Mouse (Mus musculus) layer of hippocampus, adult 11-12 months (tissue): ENCODE data around the gene Tnr.

Source experiments
- DNase-seq: peaks from one replicate; pipeline ENCODE4 v3.0.0; 2022; ENCODE audit warnings: low spot score

The Tnr gene

GRCm38 (mm10) chr1:159523578-159523977 lies at the start of gene Tnr:
Tnr (plus strand) TSS chr1:159523769.
- peak; percentile 87 for DNase-seq

DNA sequence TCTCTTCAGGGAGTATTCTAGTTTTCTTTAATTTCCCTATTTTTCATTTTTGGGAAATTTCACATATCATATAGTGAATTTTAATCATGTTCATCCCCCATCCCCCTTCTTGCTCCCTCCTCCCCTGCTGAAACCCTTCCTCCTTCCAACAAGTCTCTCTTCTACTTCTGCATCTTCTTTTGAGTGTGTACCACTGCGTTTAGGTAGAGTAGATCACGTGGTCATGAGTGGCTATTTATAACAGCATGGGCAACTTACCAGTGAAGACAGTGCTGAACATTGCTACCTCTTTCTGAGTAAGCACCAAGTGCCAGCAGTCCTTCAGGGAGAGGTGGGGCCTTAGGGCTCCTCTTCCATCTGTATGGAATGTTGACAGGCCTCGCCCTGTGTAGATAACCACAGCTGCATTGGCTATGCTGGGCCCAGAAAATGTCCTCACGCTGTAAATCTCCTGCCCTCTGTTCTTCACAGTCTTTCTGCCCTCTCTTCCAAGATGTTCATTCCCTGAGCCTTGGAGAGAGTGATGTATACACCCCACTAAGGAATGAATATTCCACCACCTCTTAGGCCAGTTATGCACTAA lies 33.6 kb upstream of the Tnr start:
- DNase-seq = no peak

- DNase-seq = no peak
Observed at GRCm38 (mm10) chr1:159492536-159492935, 31.0 kb upstream of the Tnr start.

- DNase-seq = no peak
Observed at GRCm38 (mm10) chr1:159493720-159494499, 29.7 kb upstream of the Tnr start.

- DNase-seq = no peak
Observed at GRCm38 (mm10) chr1:159498236-159498635, 25.3 kb upstream of the Tnr start.

- DNase-seq = no peak
Observed at GRCm38 (mm10) chr1:159499806-159500460, 23.6 kb upstream of the Tnr start.

GRCm38 (mm10) chr1:159501911-159502310 lies 21.7 kb upstream of the Tnr start:
- DNase-seq = no peak

DNA sequence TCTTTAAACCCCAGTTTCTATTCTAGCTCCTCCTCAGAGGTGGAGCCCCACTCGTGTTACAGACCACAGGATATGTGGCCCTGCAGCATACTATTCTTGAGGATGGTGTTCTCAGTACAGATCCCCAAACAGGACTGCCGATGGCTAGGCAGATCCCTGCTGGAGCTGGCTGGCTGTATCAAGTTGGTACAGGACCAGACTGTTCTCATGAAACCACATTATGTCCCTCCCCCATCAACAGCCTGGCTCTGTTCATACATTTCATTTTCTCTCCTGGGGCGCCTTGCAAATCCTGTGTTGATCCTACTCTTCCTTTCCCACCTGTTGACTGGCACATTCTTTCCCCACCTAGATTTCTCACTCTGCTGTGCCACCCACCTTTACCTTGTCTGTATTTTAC lies 12.9 kb upstream of the Tnr start:
- DNase-seq = no peak

DNA sequence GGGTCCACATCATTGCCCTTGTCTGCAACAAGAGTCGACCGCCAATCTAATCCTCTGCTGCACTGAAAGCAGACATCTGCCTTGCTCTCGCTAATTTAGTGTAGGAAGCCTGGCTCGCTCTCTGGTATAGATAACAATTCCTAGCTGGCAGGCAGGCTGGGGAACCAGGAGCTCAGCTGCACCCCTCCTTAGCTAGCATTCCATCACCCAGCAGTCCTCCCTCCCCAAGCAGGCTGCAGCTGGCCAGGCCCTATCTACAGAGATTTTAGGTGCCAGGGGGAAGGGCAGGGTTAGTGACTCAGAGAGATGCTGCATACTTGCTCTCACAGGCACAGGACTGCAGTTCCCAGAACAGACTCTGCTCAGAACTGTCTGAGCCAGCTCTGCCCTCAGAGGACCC lies 5.9 kb upstream of the Tnr start:
- peak; percentile 59 for DNase-seq

DNA sequence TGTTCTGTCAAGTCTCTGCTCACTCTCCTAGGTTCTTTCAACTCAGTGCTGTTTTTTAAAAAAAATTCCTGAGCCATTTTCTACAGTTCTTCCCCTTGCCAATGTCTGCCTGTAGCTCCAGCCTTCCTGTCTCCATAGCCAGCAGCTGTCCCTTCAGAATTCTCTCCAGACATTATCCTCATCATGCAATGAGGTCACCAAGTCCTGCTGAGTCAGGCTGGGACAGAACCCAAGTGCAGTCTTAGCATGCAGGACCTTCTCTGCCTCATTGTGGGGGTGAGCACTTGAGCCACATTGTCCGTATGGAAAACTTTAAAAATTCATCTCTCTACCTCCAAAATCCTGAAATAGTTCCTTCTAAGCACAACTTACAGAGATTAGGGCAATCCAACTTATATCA lies 4.4 kb upstream of the Tnr start:
- DNase-seq = no peak

- no peak for DNase-seq
Observed at GRCm38 (mm10) chr1:159523069-159523468, 500 bp upstream of the Tnr start.

DNA sequence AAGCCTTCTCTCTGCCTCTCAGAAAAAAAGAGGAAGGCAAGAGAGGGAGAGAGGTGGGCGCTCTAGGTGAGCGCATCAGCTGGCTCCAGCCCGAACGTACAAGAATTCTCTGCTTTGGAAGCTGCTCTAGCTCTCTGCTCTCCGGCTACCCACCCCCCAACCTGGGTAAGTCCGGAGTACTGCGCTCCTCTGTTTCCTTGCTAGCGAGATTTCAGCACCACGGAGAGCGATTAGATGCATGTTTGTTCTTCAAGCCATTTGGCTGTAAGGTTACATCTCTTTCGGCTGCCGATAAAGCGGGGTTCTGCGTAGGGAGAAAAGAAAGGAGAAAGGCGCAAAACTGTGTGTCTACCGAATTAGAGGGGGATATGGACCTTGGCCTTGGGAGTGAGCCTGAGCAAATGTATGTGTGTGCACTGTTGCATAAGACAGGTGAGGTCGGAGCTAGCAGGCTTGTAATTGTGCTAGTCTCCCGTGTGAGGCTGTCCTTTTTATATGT lies 531 bp downstream of the Tnr start:
- DNase-seq = peak; percentile 61

DNA sequence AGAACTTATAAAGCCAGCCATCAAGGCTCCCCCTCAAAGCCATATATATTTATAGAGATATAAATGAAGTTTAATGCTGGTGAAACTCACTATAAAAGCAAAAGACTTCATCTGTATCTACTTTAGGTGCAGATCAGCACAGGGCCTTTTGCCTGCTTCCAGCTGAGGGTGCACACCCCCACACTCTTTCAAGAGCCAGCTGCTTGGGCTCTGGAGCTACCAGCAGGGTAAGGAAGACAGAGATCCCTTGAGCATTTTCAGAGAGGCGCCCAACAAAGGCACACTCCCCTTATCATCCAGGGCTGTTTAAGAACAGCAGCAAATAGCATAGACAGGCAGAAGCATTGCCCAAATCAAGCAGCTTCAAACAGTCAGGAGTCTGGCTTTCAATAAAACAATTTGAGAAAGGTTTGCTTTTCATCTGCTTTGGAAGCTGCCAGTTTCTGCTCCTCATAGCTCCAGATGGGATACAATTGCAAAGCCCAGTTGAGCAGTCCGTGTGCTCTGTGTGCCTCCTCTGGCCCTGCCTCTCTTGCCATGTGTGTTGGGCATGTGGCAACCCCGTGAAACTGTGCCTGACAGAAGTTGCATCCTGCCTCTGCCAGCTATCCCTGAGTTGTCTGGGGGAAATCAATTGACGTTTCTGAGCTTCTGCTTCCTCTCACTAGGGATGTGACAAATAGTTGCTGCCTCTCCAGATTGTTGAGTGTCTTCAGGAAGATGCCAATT lies 9.4 kb downstream of the Tnr start:
- no peak for DNase-seq

GRCm38 (mm10) chr1:159535582-159535981 lies 12.0 kb downstream of the Tnr start:
- DNase-seq = no peak

GRCm38 (mm10) chr1:159537541-159537940 lies 14.0 kb downstream of the Tnr start:
- DNase-seq = no peak

GRCm38 (mm10) chr1:159538076-159538475 lies 14.5 kb downstream of the Tnr start:
- no peak for DNase-seq

DNA sequence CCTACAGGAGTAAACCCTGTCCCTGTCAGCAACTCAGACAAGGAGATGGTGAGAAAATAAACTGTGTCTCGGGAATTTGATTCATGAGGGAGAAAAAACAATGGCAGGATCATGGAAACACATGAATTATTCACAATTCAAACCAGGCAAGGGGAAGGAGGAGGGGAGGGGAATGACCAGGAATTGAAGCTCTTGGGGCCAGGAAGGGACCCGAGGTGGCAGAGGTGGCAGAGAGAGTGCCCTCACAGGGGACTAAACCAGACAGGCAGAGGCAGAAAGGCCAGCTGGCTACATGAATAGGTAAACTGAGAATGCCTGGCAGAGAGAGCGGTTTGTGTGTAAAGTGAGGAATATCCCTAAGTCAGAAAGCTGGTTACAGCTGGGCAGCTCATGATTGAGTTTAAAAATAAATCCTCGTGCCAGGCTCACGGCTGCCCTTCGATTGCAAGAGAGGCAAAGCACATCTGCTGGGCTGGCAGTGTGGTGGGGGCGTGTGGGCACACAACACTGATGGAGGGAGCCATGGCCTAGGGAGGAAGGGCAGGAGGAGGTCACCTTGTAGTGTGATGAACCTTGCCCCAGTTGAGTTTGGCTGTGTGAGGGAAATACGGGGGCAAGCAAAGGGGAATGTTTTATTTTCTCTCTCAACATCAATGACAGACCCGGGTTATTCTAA lies 22.0 kb downstream of the Tnr start:
- no peak for DNase-seq

DNA sequence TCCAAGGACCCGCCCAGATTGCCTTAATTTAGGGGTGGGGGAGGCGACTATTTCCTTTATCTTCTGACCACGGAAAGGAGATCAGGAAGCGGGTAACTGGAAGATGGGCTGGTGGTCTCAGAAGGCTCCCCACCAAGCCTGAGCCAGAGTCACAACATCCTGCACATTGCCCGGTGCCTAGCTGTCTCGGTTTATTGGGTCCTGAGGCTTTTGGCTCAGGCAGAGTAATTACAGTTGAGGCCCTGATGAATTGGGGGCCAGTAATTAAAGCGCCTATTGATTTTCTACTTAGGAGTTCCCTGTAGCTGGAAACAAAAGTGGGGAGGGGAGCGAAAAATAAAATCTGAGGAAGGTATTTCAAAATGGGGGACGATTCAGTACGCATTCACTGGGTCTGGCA lies 27.5 kb downstream of the Tnr start:
- no peak for DNase-seq

- DNase-seq = no peak
Observed at GRCm38 (mm10) chr1:159551591-159552442, 28.2 kb downstream of the Tnr start.

DNA sequence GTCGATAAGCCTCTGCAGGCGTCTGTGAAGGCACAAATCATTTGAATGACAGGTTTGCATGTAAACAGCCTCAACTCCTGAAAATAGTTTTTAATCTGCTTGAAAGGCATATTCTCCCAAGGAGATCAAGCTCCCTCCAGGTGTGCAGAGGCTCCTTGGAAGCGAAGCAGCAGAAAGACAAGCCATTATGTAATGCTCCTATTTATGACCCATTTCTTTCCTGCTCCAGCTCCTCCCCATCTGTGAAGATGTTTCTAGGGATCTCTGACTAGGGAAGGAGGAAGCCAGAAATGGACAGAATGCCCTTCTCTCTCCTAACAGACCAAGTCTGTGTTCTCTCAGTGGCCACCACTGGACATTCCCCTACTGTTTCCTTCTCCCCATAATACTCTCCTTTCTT lies 38.0 kb downstream of the Tnr start:
- DNase-seq = no peak

- no peak for DNase-seq
Observed at GRCm38 (mm10) chr1:159565129-159565528, 41.6 kb downstream of the Tnr start.
